ENCODE assay signal across 8 mouse cellular contexts in genomic region chr2:29787937-29788681, GRCm38 (mm10). TPM values are rescaled to one million over a fixed set of nuclear protein-coding genes. Genes with fewer than 3 reads are reported as not detected.
DNase-seq lines count a peak whose midpoint lies in the region; ATAC-seq lines count a peak whose summit lies in the region.

TSS of gene Trub2 (minus strand) at chr2:29788502.

- H3K9me3 ChIP-seq in intestine, embryonic 14.5 days (ENCODE audit: control insufficient read depth, low read length) = no peaks in the 10 kb centered on the region

- peak within 1 kb of the TSS; percentile 61 for H3K9ac ChIP-seq in intestine, embryonic 14.5 days (ENCODE audit: low read length)

- peaks cover 16% of the 10 kb centered on the region for H3K4me1 ChIP-seq in intestine, embryonic 14.5 days (replicated peaks; ENCODE audit: control insufficient read depth, insufficient read depth, low read length)

- H3K4me3 ChIP-seq in intestine, embryonic 14.5 days (ENCODE audit: low read depth, low read length) = peak within 1 kb of the TSS; percentile 90

- peak; percentile 88 for ATAC-seq in intestine, embryonic 14.5 days (replicated peaks; ENCODE audit: low FRiP score, low TSS enrichment, low read depth)
- peak; percentile 95 for ATAC-seq in megakaryocyte progenitor cell, adult 5-6 weeks (replicated peaks; ENCODE audit: poor library complexity)

- no peaks in the 10 kb centered on the region for H3K27me3 ChIP-seq in intestine, embryonic 14.5 days (replicated peaks; ENCODE audit: control insufficient read depth, insufficient read depth, low read length)

- peaks cover 52% of the 10 kb centered on the region for H3K36me3 ChIP-seq in intestine, embryonic 14.5 days (ENCODE audit: control insufficient read depth, insufficient read depth, low read length)

- intact Hi-C loops in gastrocnemius, postnatal 14 days (cut with DNase I; ENCODE audit: low total_unique reads) = no loop called here
- intact Hi-C loops in left cerebral cortex, postnatal 10 days (cut with DNase I) = no loop called here

- under 1% methylated on average over 45 of the region's 45 CpGs for WGBS in intestine, embryonic 14.5 days

- peak within 1 kb of the TSS; percentile 69 for H3K27ac ChIP-seq in intestine, embryonic 14.5 days (ENCODE audit: low read depth)

- DNase-seq in adrenal gland, adult 18-20 months (ENCODE audit: low spot score in 2 of 2) = peak; percentile 78 to 82
- DNase-seq in embryo, embryonic 10.5 days (ENCODE audit: low spot score) = peak; percentile 87
- peak; percentile 79 for DNase-seq in gastrocnemius, postnatal 14 days
- DNase-seq in intestine, embryonic 14.5 days (ENCODE audit: low spot score) = peak; percentile 92
- peak; percentile 79 to 88 for DNase-seq in left cerebral cortex, postnatal 10 days (ENCODE audit: extremely low spot score in 1 of 2, low spot score in 2 of 2)
- DNase-seq in right cerebral cortex, postnatal 14 days = peak; percentile 79
- DNase-seq in urinary bladder, postnatal 25 days (ENCODE audit: low spot score) = peak; percentile 80

- peak within 1 kb of the TSS; percentile 94 for H3K4me2 ChIP-seq in intestine, embryonic 14.5 days (ENCODE audit: low read length)

RNA-seq across cellular contexts. Expression of gene Trub2, which starts in this region (rescaled TPM):
- total RNA-seq in adrenal gland, adult 18-20 months (2021) = 10 to 100 TPM; 31.1 to 31.4 TPM
- total RNA-seq in gastrocnemius, postnatal 14 days (2021) = 10 to 100 TPM; 28.0 to 28.3 TPM
- polyA plus RNA-seq in intestine, embryonic 14.5 days (2014; fragmentation: Nextera tagmentation; extraction: Ambion mirVana) = 33.3 and 34.6 TPM in 2 replicates
- 10 to 100 TPM; 45.9 to 57.2 TPM for total RNA-seq in left cerebral cortex, postnatal 10 days (2021)
- 17.4 and 22.9 TPM in 2 replicates for total RNA-seq in megakaryocyte progenitor cell, adult 5-6 weeks (2015)
- total RNA-seq in megakaryocyte progenitor cell, adult 5-6 weeks (2017) = 46.2 and 57.1 TPM in 2 replicates

Comparison
In these comparisons a context has a peak if more than half of its experiments do, and no peak if none do; other contexts are left out.
1. Peak in every context shown above with its lines: DNase-seq, ATAC-seq, H3K4me3 ChIP-seq and H3K27ac ChIP-seq.